Mouse (Mus musculus): ENCODE data around the gene Amt. TPM values are rescaled to one million over a fixed set of nuclear protein-coding genes. Genes with fewer than 3 reads are reported as not detected.

Amt gene
- total RNA-seq, 2 experiments from 2014 or later, result 0.19 to 1.8 TPM

Other genes with a start within 250 kb of the Amt start
- 14.1 and 15.1 TPM in 2 replicates for gene Gmppb, start 247.6 kb upstream of the Amt start, total RNA-seq (2014; fragmentation: Nextera tagmentation)
- gene Gmppb, start 247.6 kb upstream of the Amt start, total RNA-seq (2017), result 16.1 and 41.8 TPM in 2 replicates
- 2.2 and 3.4 TPM in 2 replicates for gene Amigo3, start 243.7 kb upstream of the Amt start, total RNA-seq (2014; fragmentation: Nextera tagmentation)
- 2.2 and 3.1 TPM in 2 replicates for gene Amigo3, start 243.7 kb upstream of the Amt start, total RNA-seq (2017)
- gene Mst1, start 216.4 kb upstream of the Amt start, total RNA-seq (2014; fragmentation: Nextera tagmentation), result 0.67 TPM in 1 of 2 replicates, not detected in the other
- gene Mst1, start 216.4 kb upstream of the Amt start, total RNA-seq (2017), result 0.34 and 1.6 TPM in 2 replicates
- 64.5 and 75.3 TPM in 2 replicates for gene Rnf123, start 213.5 kb upstream of the Amt start, total RNA-seq (2014; fragmentation: Nextera tagmentation)
- gene Rnf123, start 213.5 kb upstream of the Amt start, total RNA-seq (2017), result 29.7 and 30.3 TPM in 2 replicates
- gene Apeh, start 202.2 kb upstream of the Amt start, total RNA-seq (2014; fragmentation: Nextera tagmentation), result 72.6 and 79.0 TPM in 2 replicates
- gene Apeh, start 202.2 kb upstream of the Amt start, total RNA-seq (2017), result 75.8 and 83.2 TPM in 2 replicates
- 6.2 and 9.0 TPM in 2 replicates for gene Bsn, start 106.5 kb upstream of the Amt start, total RNA-seq (2014; fragmentation: Nextera tagmentation)
- gene Bsn, start 106.5 kb upstream of the Amt start, total RNA-seq (2017), result 3.2 and 3.7 TPM in 2 replicates
- 12.5 and 20.8 TPM in 2 replicates for gene Dag1, start 32.9 kb upstream of the Amt start, total RNA-seq (2014; fragmentation: Nextera tagmentation)
- gene Dag1, start 32.9 kb upstream of the Amt start, total RNA-seq (2017), result 3.3 and 4.6 TPM in 2 replicates
- 8.7 and 9.8 TPM in 2 replicates for gene Nicn1, start 6.4 kb upstream of the Amt start, total RNA-seq (2014; fragmentation: Nextera tagmentation)
- 5.2 and 10.7 TPM in 2 replicates for gene Nicn1, start 6.4 kb upstream of the Amt start, total RNA-seq (2017)
- gene Rhoa, start 9.3 kb downstream of the Amt start, total RNA-seq (2014; fragmentation: Nextera tagmentation), result 256 and 296 TPM in 2 replicates
- 242 and 247 TPM in 2 replicates for gene Rhoa, start 9.3 kb downstream of the Amt start, total RNA-seq (2017)
- gene Tcta, start 9.3 kb downstream of the Amt start, total RNA-seq (2014; fragmentation: Nextera tagmentation), result 13.7 and 16.6 TPM in 2 replicates
- gene Tcta, start 9.3 kb downstream of the Amt start, total RNA-seq (2017), result 4.1 and 6.7 TPM in 2 replicates
- 2,602 and 2,684 TPM in 2 replicates for gene Gpx1, start 42.0 kb downstream of the Amt start, total RNA-seq (2014; fragmentation: Nextera tagmentation)
- gene Gpx1, start 42.0 kb downstream of the Amt start, total RNA-seq (2017), result 1,938 and 2,180 TPM in 2 replicates
- gene Usp4, start 51.0 kb downstream of the Amt start, total RNA-seq (2014; fragmentation: Nextera tagmentation), result 78.5 and 89.4 TPM in 2 replicates
- gene Usp4, start 51.0 kb downstream of the Amt start, total RNA-seq (2017), result 62.7 and 75.5 TPM in 2 replicates
- gene 1700102P08Rik, start 96.0 kb downstream of the Amt start, total RNA-seq (2014; fragmentation: Nextera tagmentation), result 1.6 TPM in 1 of 2 replicates, not detected in the other
- 0.43 TPM in 1 of 2 replicates, not detected in the other for gene 1700102P08Rik, start 96.0 kb downstream of the Amt start, total RNA-seq (2017)
- gene Ccdc36, start 131.6 kb downstream of the Amt start, total RNA-seq (2014; fragmentation: Nextera tagmentation), result not detected in 2 replicates
- gene Ccdc36, start 131.6 kb downstream of the Amt start, total RNA-seq (2017), result 0.72 and 0.90 TPM in 2 replicates
- gene BC048562, start 139.6 kb downstream of the Amt start, total RNA-seq (2014; fragmentation: Nextera tagmentation), result not detected in 2 replicates
- not detected in 2 replicates for gene BC048562, start 139.6 kb downstream of the Amt start, total RNA-seq (2017)
- 22.2 and 23.5 TPM in 2 replicates for gene Ccdc71, start 163.7 kb downstream of the Amt start, total RNA-seq (2014; fragmentation: Nextera tagmentation)
- 13.2 and 17.9 TPM in 2 replicates for gene Ccdc71, start 163.7 kb downstream of the Amt start, total RNA-seq (2017)
- 0.56 TPM in 1 of 2 replicates, not detected in the other for gene Klhdc8b, start 164.7 kb downstream of the Amt start, total RNA-seq (2014; fragmentation: Nextera tagmentation)
- 1.2 and 5.5 TPM in 2 replicates for gene Klhdc8b, start 164.7 kb downstream of the Amt start, total RNA-seq (2017)
- gene Lamb2, start 182.9 kb downstream of the Amt start, total RNA-seq (2014; fragmentation: Nextera tagmentation), result 0.38 TPM in 1 of 2 replicates, not detected in the other
- gene Lamb2, start 182.9 kb downstream of the Amt start, total RNA-seq (2017), result 0.05 and 0.09 TPM in 2 replicates
- 80.9 and 90.2 TPM in 2 replicates for gene Usp19, start 193.7 kb downstream of the Amt start, total RNA-seq (2014; fragmentation: Nextera tagmentation)
- gene Usp19, start 193.7 kb downstream of the Amt start, total RNA-seq (2017), result 32.3 and 34.9 TPM in 2 replicates
- 252 and 261 TPM in 2 replicates for gene Qars, start 210.9 kb downstream of the Amt start, total RNA-seq (2014; fragmentation: Nextera tagmentation)
- 144 and 181 TPM in 2 replicates for gene Qars, start 210.9 kb downstream of the Amt start, total RNA-seq (2017)
- 131 and 140 TPM in 2 replicates for gene Qrich1, start 220.0 kb downstream of the Amt start, total RNA-seq (2014; fragmentation: Nextera tagmentation)
- gene Qrich1, start 220.0 kb downstream of the Amt start, total RNA-seq (2017), result 119 and 145 TPM in 2 replicates

Data from granulocyte monocyte progenitor cell, adult 5-6 weeks (primary cell).